Mouse (Mus musculus): Measurements from ENCODE around the gene Vac14. TPM values are rescaled to one million over a fixed set of nuclear protein-coding genes. Genes with fewer than 3 reads are reported as not detected.

Gene Vac14
- polyA plus RNA-seq, 1 experiment from 2014 or later: 25.2 TPM

GRCm38 (mm10) chr8:110619208-110619574 is 806 bp downstream of the Vac14 start:
- Histone ChIP-seq H3K4me1 (ENCODE audit: insufficient read depth) (peaks cover 11% of the 10 kb centered on the region; the same call in 1 of the 2 replicates), H3K27ac (ENCODE audit: low read depth) (no peak overlapping the region), H3K36me3 (ENCODE audit: insufficient read depth) (no peaks in the 10 kb centered on the region), H3K27me3 (ENCODE audit: insufficient read depth, low read length) (no peaks in the 10 kb centered on the region), H3K9me3 (ENCODE audit: low read depth, low read length) (no peaks in the 10 kb centered on the region), H3K4me2 (peak overlapping the region; percentile 93), H3K9ac (peak overlapping the region; percentile 70), H3K4me3 (ENCODE audit: low read depth, low read length) (peak overlapping the region; percentile 94)
- WGBS: 22% methylated on average over 8 of the region's 8 CpGs
- ATAC-seq (ENCODE audit: insufficient read depth): peak; percentile 5; the same call in 1 of the 2 replicates
- TF ChIP-seq CTCF (IDR thresholded peaks at IDR 0.05; ENCODE audit: low read depth): no peak
- no peak for DNase-seq

GRCm38 (mm10) chr8:110619919-110620318 is 1.5 kb downstream of the Vac14 start:
- TF ChIP-seq CTCF (IDR thresholded peaks at IDR 0.05; ENCODE audit: low read depth): 0 out of 2 replicates have a peak, but pooled peaks have one; percentile 12
- Histone ChIP-seq H3K4me3 (ENCODE audit: low read depth, low read length) (peak overlapping the region; percentile 94; the same call in 1 of the 2 replicates), H3K27me3 (ENCODE audit: insufficient read depth, low read length) (no peaks in the 10 kb centered on the region), H3K27ac (ENCODE audit: low read depth) (no peak overlapping the region), H3K9ac (no peak overlapping the region), H3K4me2 (peak overlapping the region; percentile 93), H3K9me3 (ENCODE audit: low read depth, low read length) (no peaks in the 10 kb centered on the region), H3K4me1 (ENCODE audit: insufficient read depth) (peaks cover 11% of the 10 kb centered on the region; the same call in 1 of the 2 replicates), H3K36me3 (ENCODE audit: insufficient read depth) (no peaks in the 10 kb centered on the region)
- 80% methylated on average over 5 of the region's 5 CpGs for WGBS
- ATAC-seq (ENCODE audit: insufficient read depth): no peak
- DNase-seq: peak; percentile 14

GRCm38 (mm10) chr8:110626431-110626830 is 8.0 kb downstream of the Vac14 start:
- no peaks in the 10 kb centered on the region for H3K9me3 ChIP-seq (ENCODE audit: low read depth, low read length)
- no peak overlapping the region for H3K27ac ChIP-seq (ENCODE audit: low read depth)
- no peak for TF ChIP-seq CTCF (IDR thresholded peaks at IDR 0.05; ENCODE audit: low read depth)
- H3K9ac ChIP-seq: no peak overlapping the region
- DNase-seq (no peak), ATAC-seq (ENCODE audit: insufficient read depth) (no peak)
- no peak overlapping the region for H3K4me3 ChIP-seq (ENCODE audit: low read depth, low read length)
- H3K4me2 ChIP-seq: no peak overlapping the region
- no peaks in the 10 kb centered on the region for H3K4me1 ChIP-seq (ENCODE audit: insufficient read depth)
- 80% methylated on average over 4 of the region's 4 CpGs for WGBS
- no peaks in the 10 kb centered on the region for H3K27me3 ChIP-seq (ENCODE audit: insufficient read depth, low read length)
- no peaks in the 10 kb centered on the region for H3K36me3 ChIP-seq (ENCODE audit: insufficient read depth)

GRCm38 (mm10) chr8:110629245-110630063 is 11.1 kb downstream of the Vac14 start:
- Histone ChIP-seq H3K4me3 (ENCODE audit: low read depth, low read length) (no peak overlapping the region), H3K9me3 (ENCODE audit: low read depth, low read length) (no peaks in the 10 kb centered on the region), H3K4me2 (no peak overlapping the region), H3K4me1 (ENCODE audit: insufficient read depth) (no peaks in the 10 kb centered on the region), H3K9ac (no peak overlapping the region), H3K36me3 (ENCODE audit: insufficient read depth) (peaks cover 22% of the 10 kb centered on the region), H3K27me3 (ENCODE audit: insufficient read depth, low read length) (no peaks in the 10 kb centered on the region), H3K27ac (ENCODE audit: low read depth) (no peak overlapping the region)
- peak; percentile 72 for TF ChIP-seq CTCF (IDR thresholded peaks at IDR 0.05; ENCODE audit: low read depth)
- ATAC-seq (ENCODE audit: insufficient read depth) (peak; percentile 32; the same call in 1 of the 2 replicates), DNase-seq (peak; percentile 82)
- WGBS: 67% methylated on average over 9 of the region's 9 CpGs

- H3K4me2 ChIP-seq: no peak overlapping the region
- H3K27ac ChIP-seq (ENCODE audit: low read depth): no peak overlapping the region
- WGBS: 90% methylated on average over 3 of the region's 3 CpGs
Observed at GRCm38 (mm10) chr8:110630079-110630478, 11.7 kb downstream of the Vac14 start.

GRCm38 (mm10) chr8:110630571-110631071 is 12.2 kb downstream of the Vac14 start:
- H3K27ac ChIP-seq (ENCODE audit: low read depth): peak overlapping the region; percentile 42; the same call in 1 of the 2 replicates
- ATAC-seq (ENCODE audit: insufficient read depth): peak; percentile 82
- WGBS: 63% methylated on average over 8 of the region's 8 CpGs

More at GRCm38 (mm10) chr8:110630079-110630478, 11.7 kb downstream of the Vac14 start:
- no peak for TF ChIP-seq CTCF (IDR thresholded peaks at IDR 0.05; ENCODE audit: low read depth)
- Histone ChIP-seq H3K9ac (no peak overlapping the region), H3K36me3 (ENCODE audit: insufficient read depth) (peaks cover 26% of the 10 kb centered on the region), H3K27me3 (ENCODE audit: insufficient read depth, low read length) (no peaks in the 10 kb centered on the region), H3K4me3 (ENCODE audit: low read depth, low read length) (no peak overlapping the region), H3K9me3 (ENCODE audit: low read depth, low read length) (no peaks in the 10 kb centered on the region), H3K4me1 (ENCODE audit: insufficient read depth) (no peaks in the 10 kb centered on the region)
- ATAC-seq (ENCODE audit: insufficient read depth): no peak
- DNase-seq: no peak

GRCm38 (mm10) chr8:110631201-110631600 is 12.8 kb downstream of the Vac14 start:
- ATAC-seq (ENCODE audit: insufficient read depth) (peak; percentile 9; the same call in 1 of the 2 replicates), DNase-seq (peak; percentile 22)
- H3K9ac ChIP-seq: no peak overlapping the region
- H3K9me3 ChIP-seq (ENCODE audit: low read depth, low read length): no peaks in the 10 kb centered on the region
- TF ChIP-seq CTCF (IDR thresholded peaks at IDR 0.05; ENCODE audit: low read depth): no peak
- peaks cover 34% of the 10 kb centered on the region for H3K36me3 ChIP-seq (ENCODE audit: insufficient read depth)
- 92% methylated on average over 7 of the region's 7 CpGs for WGBS
- H3K27me3 ChIP-seq (ENCODE audit: insufficient read depth, low read length): no peaks in the 10 kb centered on the region
- no peak overlapping the region for H3K4me2 ChIP-seq
- H3K4me1 ChIP-seq (ENCODE audit: insufficient read depth): no peaks in the 10 kb centered on the region
- H3K4me3 ChIP-seq (ENCODE audit: low read depth, low read length): no peak overlapping the region
- H3K27ac ChIP-seq (ENCODE audit: low read depth): peak overlapping the region; percentile 42; the same call in 1 of the 2 replicates

More at GRCm38 (mm10) chr8:110630571-110631071, 12.2 kb downstream of the Vac14 start:
- no peak overlapping the region for H3K9ac ChIP-seq
- no peaks in the 10 kb centered on the region for H3K27me3 ChIP-seq (ENCODE audit: insufficient read depth, low read length)
- DNase-seq: peak; percentile 75
- no peaks in the 10 kb centered on the region for H3K9me3 ChIP-seq (ENCODE audit: low read depth, low read length)
- H3K36me3 ChIP-seq (ENCODE audit: insufficient read depth): peaks cover 32% of the 10 kb centered on the region
- H3K4me1 ChIP-seq (ENCODE audit: insufficient read depth): no peaks in the 10 kb centered on the region
- peak overlapping the region; percentile 20; the same call in 1 of the 2 replicates for H3K4me2 ChIP-seq
- H3K4me3 ChIP-seq (ENCODE audit: low read depth, low read length): no peak overlapping the region
- TF ChIP-seq CTCF (IDR thresholded peaks at IDR 0.05; ENCODE audit: low read depth): no peak
